Mouse (Mus musculus): ENCODE measurements around the gene Dmc1. TPM values are rescaled to one million over a fixed set of nuclear protein-coding genes. Genes with fewer than 3 reads are reported as not detected.

The Dmc1 gene
- polyA plus RNA-seq, 1 experiment from 2014 or later = 0.49 TPM

- no peaks in the 10 kb centered on the region for H3K27me3 ChIP-seq
- H3K4me2 ChIP-seq = no peak overlapping the region
- H3K9me3 ChIP-seq = no peaks in the 10 kb centered on the region
- H3K27ac ChIP-seq (replicated peaks) = no peak overlapping the region
- no peak overlapping the region for H3K4me3 ChIP-seq
- H3K36me3 ChIP-seq = peaks cover 53% of the 10 kb centered on the region
- no peak for ATAC-seq (ENCODE audit: low FRiP score, low read depth)
- 66% methylated on average over 9 of the region's 9 CpGs for WGBS
- H3K4me1 ChIP-seq (replicated peaks) = no peaks in the 10 kb centered on the region
- no peak overlapping the region for H3K9ac ChIP-seq
Measured at GRCm38 (mm10) chr15:79525979-79526768, 78.7 kb downstream of the Dmc1 start.

GRCm38 (mm10) chr15:79525564-79525963 is 79.3 kb downstream of the Dmc1 start:
- WGBS = 90% methylated on average over 5 of the region's 5 CpGs
- ATAC-seq (ENCODE audit: low FRiP score, low read depth) = no peak

DNA sequence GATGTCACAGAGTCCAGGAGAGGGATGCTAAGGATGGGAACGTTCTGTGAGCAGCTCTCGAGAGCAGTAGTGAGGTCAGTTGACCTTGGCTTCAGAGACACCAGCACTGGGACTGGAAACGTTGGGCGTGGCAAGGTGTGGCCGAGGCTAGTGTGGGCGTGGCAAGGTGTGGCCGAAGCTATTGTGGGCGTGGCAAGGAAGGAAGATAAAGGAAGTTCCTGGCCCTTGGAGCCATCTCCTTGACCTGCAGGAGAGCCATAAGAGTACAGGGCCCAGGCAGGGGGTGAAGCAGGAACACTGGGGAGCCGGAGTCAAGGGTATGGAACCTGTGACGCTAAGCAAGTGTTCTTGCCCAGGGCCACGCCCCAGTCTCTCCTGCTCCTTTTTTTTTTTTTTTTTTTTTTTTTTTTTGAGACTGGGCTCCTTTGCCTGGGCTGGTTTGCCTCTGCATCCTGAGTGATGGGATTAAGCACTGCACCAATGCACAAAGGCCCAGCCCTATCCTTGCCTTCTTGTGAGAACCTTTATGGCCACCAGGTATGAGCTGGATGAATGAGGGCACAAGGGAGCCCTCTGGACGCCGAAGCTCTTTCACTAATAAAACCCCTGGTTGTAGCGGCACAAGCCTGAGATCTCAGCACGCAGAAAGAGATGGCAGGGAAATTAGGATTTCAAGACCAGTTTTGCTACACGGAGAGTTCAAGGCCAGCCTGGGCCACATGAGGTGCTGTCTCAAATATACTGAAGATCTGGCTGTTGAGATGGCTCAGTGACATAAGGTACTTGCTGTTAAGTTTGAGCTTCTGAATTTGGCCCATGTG is 85.3 kb downstream of the Dmc1 start:
- Histone ChIP-seq H3K4me1 (replicated peaks) (peaks cover 13% of the 10 kb centered on the region), H3K36me3 (no peaks in the 10 kb centered on the region), H3K4me2 (no peak overlapping the region), H3K4me3 (no peak overlapping the region), H3K27me3 (peaks cover 35% of the 10 kb centered on the region), H3K27ac (replicated peaks) (no peak overlapping the region), H3K9me3 (no peaks in the 10 kb centered on the region), H3K9ac (no peak overlapping the region)
- 54% methylated on average over 16 of the region's 16 CpGs for WGBS
- ATAC-seq (ENCODE audit: low FRiP score, low read depth) = no peak

More at GRCm38 (mm10) chr15:79525564-79525963, 79.3 kb downstream of the Dmc1 start:
- H3K27ac ChIP-seq (replicated peaks) = no peak overlapping the region
- no peaks in the 10 kb centered on the region for H3K4me1 ChIP-seq (replicated peaks)
- no peaks in the 10 kb centered on the region for H3K27me3 ChIP-seq
- H3K9ac ChIP-seq = no peak overlapping the region
- H3K4me2 ChIP-seq = no peak overlapping the region
- H3K36me3 ChIP-seq = peaks cover 47% of the 10 kb centered on the region
- no peaks in the 10 kb centered on the region for H3K9me3 ChIP-seq
- no peak overlapping the region for H3K4me3 ChIP-seq

GRCm38 (mm10) chr15:79518571-79518970 is 86.3 kb downstream of the Dmc1 start:
- Histone ChIP-seq H3K4me3 (no peak overlapping the region), H3K4me1 (replicated peaks) (peaks cover 13% of the 10 kb centered on the region), H3K27me3 (peaks cover 45% of the 10 kb centered on the region), H3K36me3 (no peaks in the 10 kb centered on the region), H3K9me3 (no peaks in the 10 kb centered on the region), H3K9ac (no peak overlapping the region), H3K27ac (replicated peaks) (no peak overlapping the region), H3K4me2 (no peak overlapping the region)
- ATAC-seq (ENCODE audit: low FRiP score, low read depth) = no peak
- WGBS = 88% methylated on average over 3 of the region's 3 CpGs

DNA sequence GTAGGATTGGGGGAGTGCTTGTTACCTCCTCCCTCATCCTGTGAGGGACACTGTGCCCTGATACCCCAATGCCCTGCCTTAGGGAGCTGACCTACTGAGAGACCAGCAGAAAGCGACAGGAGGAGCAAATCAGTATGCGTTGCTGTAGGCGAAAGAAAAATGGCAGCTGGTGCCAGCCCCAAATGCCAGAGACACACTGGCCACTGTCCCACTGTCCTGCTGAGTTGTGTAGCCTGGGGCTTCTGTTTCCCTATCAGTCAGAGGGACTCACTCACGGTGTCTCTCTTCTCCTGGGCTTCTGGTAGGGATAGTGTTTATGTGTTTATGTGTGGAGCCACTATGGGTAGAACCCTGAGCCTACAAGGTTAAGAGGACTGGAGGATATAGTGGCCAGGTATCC is 87.2 kb downstream of the Dmc1 start:
- Histone ChIP-seq H3K4me3 (no peak overlapping the region), H3K4me2 (no peak overlapping the region), H3K9ac (no peak overlapping the region), H3K27me3 (peaks cover 52% of the 10 kb centered on the region), H3K36me3 (no peaks in the 10 kb centered on the region), H3K4me1 (replicated peaks) (peaks cover 13% of the 10 kb centered on the region), H3K27ac (replicated peaks) (no peak overlapping the region), H3K9me3 (no peaks in the 10 kb centered on the region)
- WGBS = 50% methylated on average over 4 of the region's 4 CpGs
- ATAC-seq (ENCODE audit: low FRiP score, low read depth) = no peak

DNA sequence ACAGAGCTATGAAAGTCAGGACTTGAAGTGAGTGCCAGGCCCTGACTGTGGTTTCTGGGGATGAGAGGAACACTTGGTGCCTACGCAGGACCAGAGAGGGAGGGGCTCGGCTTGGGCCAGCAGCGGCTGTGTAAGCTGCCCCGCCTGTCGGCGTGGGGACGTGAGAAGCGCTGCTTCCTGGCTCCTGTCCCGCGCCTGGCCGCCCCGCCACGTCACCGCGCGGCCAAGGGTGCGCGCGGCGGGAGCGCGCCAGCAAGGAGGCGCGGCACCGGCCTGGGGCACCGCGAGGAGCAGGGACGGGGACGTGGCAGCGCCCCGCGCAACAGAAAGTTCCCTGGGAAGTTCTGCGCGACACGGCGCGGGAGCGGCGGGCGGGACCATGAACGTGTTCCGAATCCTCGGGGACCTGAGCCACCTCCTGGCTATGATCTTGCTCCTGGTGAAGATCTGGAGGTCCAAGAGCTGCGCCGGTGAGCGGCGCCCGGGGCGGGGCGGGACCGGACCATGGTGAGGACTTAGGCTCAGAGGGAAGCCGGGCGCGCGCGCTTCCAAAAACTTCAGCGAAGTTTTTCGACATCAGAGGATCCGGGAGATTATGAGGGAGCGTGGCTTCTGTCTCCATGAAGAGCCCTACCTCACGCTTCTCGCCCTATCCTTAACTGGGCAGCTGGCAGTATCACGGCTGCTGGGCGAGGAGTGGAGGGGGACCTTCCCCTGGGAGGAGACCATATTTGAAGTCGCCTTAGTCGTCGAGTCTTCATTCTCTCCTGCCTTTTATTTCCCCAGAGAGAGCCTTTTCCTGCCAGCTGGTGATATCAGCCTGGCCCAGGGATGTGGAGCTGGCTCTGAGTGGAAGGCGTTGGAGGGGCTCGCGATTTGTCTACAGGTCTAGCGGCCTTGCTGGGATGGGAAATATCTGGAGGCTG is 88.5 kb downstream of the Dmc1 start, which contains the start of gene Kdelr3:
Gene Kdelr3 (plus strand): TSS at position 241 of the 926 bp plus-strand sequence.
- Histone ChIP-seq H3K9me3 (no peaks in the 10 kb centered on the region), H3K4me1 (replicated peaks) (peaks cover 20% of the 10 kb centered on the region), H3K36me3 (no peaks in the 10 kb centered on the region), H3K9ac (peak within 1 kb of the TSS; percentile 26; the same call in 1 of the 2 replicates), H3K4me3 (peak within 1 kb of the TSS; percentile 44), H3K27ac (replicated peaks) (no peak within 1 kb of the TSS), H3K27me3 (peaks cover 56% of the 10 kb centered on the region), H3K4me2 (peak within 1 kb of the TSS; percentile 83)
- peak; percentile 42; the same call in 1 of the 2 replicates for ATAC-seq (ENCODE audit: low FRiP score, low read depth)
- WGBS = under 1% methylated on average over 70 of the region's 71 CpGs

GRCm38 (mm10) chr15:79513940-79514339 is 91.0 kb downstream of the Dmc1 start:
- H3K4me1 ChIP-seq (replicated peaks) = peaks cover 25% of the 10 kb centered on the region
- 10% methylated on average over 9 of the region's 9 CpGs for WGBS
- H3K36me3 ChIP-seq = no peaks in the 10 kb centered on the region
- no peak overlapping the region for H3K27ac ChIP-seq (replicated peaks)
- H3K27me3 ChIP-seq = peaks cover 77% of the 10 kb centered on the region
- no peak overlapping the region for H3K4me3 ChIP-seq
- no peak overlapping the region for H3K4me2 ChIP-seq
- no peaks in the 10 kb centered on the region for H3K9me3 ChIP-seq
- ATAC-seq (ENCODE audit: low FRiP score, low read depth) = no peak
- H3K9ac ChIP-seq = no peak overlapping the region

DNA sequence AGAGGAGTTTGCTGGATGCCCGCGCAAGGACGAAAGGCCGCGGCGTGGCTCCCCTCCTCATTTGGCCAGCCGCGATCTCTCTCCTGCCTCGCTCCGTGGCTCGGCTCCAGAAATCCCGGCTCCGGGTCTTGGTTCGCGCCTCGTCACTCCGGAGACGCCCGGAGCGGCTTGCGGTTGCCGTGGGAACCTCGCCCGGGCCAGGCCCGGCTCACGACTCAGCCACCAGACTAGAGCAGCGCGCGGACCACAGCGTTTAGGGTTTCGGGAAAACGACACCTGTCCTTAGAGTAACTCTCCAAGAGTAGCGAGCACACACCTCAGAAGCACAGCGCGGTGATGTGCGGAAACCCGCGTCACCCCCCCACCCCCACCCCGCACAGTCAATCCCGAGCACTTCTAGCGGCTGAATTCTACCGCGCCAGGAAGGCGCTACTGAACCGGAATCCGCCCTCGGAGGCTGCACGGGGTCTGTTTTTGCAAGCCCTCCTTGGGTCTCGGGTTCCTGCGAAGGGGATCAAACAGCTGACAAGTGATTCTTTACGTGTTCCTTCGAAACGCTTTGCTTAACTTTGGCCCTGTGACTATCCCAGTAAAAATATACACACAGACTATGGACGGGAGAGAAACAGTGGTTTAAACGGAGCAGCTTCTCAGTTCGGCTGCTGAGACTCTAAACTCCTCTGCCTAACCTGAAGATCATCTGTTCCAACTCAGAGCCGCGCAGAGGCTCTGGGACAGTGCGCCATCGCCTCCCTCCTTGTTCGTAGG is 93.2 kb downstream of the Dmc1 start:
- ATAC-seq (ENCODE audit: low FRiP score, low read depth) = peak; percentile 91
- no peak overlapping the region for H3K27ac ChIP-seq (replicated peaks)
- under 1% methylated on average over 60 of the region's 61 CpGs for WGBS
- peak overlapping the region; percentile 44 for H3K9ac ChIP-seq
- no peaks in the 10 kb centered on the region for H3K36me3 ChIP-seq
- peaks cover 74% of the 10 kb centered on the region for H3K27me3 ChIP-seq
- peak overlapping the region; percentile 84 for H3K4me2 ChIP-seq
- H3K9me3 ChIP-seq = no peaks in the 10 kb centered on the region
- H3K4me1 ChIP-seq (replicated peaks) = peaks cover 21% of the 10 kb centered on the region
- H3K4me3 ChIP-seq = peak overlapping the region; percentile 45

Small RNA genes within 50 kb of the gene (microRNA-seq; reads per million reads assigned to microRNA genes)
- gene Gm27903 = not detected

Other genes starting within 250 kb of the Dmc1 start
- 45.7 and 51.6 TPM in 2 replicates for gene Tmem184b, start 201.5 kb downstream of the Dmc1 start, polyA plus RNA-seq (2015; fragmentation: Nextera tagmentation; extraction: Ambion mirVana)
- 229 and 234 TPM in 2 replicates for gene Csnk1e, start 149.5 kb downstream of the Dmc1 start, polyA plus RNA-seq (2015; fragmentation: Nextera tagmentation; extraction: Ambion mirVana)
- not detected in 2 replicates for gene Kcnj4, start 99.9 kb downstream of the Dmc1 start, polyA plus RNA-seq (2015; fragmentation: Nextera tagmentation; extraction: Ambion mirVana)
- 12.0 and 13.1 TPM in 2 replicates for gene Kdelr3, start 88.7 kb downstream of the Dmc1 start, polyA plus RNA-seq (2015; fragmentation: Nextera tagmentation; extraction: Ambion mirVana)
- gene Ddx17, start 58.4 kb downstream of the Dmc1 start, polyA plus RNA-seq (2015; fragmentation: Nextera tagmentation; extraction: Ambion mirVana) = 47.2 and 53.9 TPM in 2 replicates
- gene Fam227a, start 53.8 kb upstream of the Dmc1 start, polyA plus RNA-seq (2015; fragmentation: Nextera tagmentation; extraction: Ambion mirVana) = 4.5 and 4.9 TPM in 2 replicates
- gene Cby1, start 54.1 kb upstream of the Dmc1 start, polyA plus RNA-seq (2015; fragmentation: Nextera tagmentation; extraction: Ambion mirVana) = 91.4 and 94.3 TPM in 2 replicates
- 224 and 236 TPM in 2 replicates for gene Tomm22, start 65.8 kb upstream of the Dmc1 start, polyA plus RNA-seq (2015; fragmentation: Nextera tagmentation; extraction: Ambion mirVana)
- 23.2 and 24.5 TPM in 2 replicates for gene Josd1, start 82.8 kb upstream of the Dmc1 start, polyA plus RNA-seq (2015; fragmentation: Nextera tagmentation; extraction: Ambion mirVana)
- 49.4 and 50.1 TPM in 2 replicates for gene Gtpbp1, start 85.7 kb upstream of the Dmc1 start, polyA plus RNA-seq (2015; fragmentation: Nextera tagmentation; extraction: Ambion mirVana)
- 6.4 and 7.2 TPM in 2 replicates for gene Sun2, start 137.4 kb upstream of the Dmc1 start, polyA plus RNA-seq (2015; fragmentation: Nextera tagmentation; extraction: Ambion mirVana)
- gene Dnal4, start 172.7 kb upstream of the Dmc1 start, polyA plus RNA-seq (2015; fragmentation: Nextera tagmentation; extraction: Ambion mirVana) = 68.7 and 69.6 TPM in 2 replicates
- 49.9 and 61.3 TPM in 2 replicates for gene Nptxr, start 199.7 kb upstream of the Dmc1 start, polyA plus RNA-seq (2015; fragmentation: Nextera tagmentation; extraction: Ambion mirVana)
- 0.44 TPM in 1 of 2 replicates, not detected in the other for gene Npcd, start 229.1 kb upstream of the Dmc1 start, polyA plus RNA-seq (2015; fragmentation: Nextera tagmentation; extraction: Ambion mirVana)
- 60.8 and 64.5 TPM in 2 replicates for gene Cbx6, start 229.6 kb upstream of the Dmc1 start, polyA plus RNA-seq (2015; fragmentation: Nextera tagmentation; extraction: Ambion mirVana)

Measured in hindbrain, embryonic 15.5 days (tissue).